Mouse (Mus musculus) heart, postnatal 0 days (tissue): ENCODE data around the gene Tbcd. TPM values are rescaled to one million over a fixed set of nuclear protein-coding genes. Genes with fewer than 3 reads are reported as not detected.

Experiments used
- ATAC-seq: fragments of 200-750 bp; cut with Nextera tagmentation; 2 replicates; pipeline ENCODE4 v1.8.0; 2017; ENCODE audit warnings: low read depth, moderate number of reproducible peaks, moderate library complexity; ENCODE audit not compliant: insufficient read depth
- DNase-seq: peaks from one replicate; pipeline ENCODE4 v3.0.0-alpha.2; 2016; ENCODE audit warnings: low spot score
- H3K27ac ChIP-seq: fragments of 300-500 bp; sonication (generic); 2 replicates; pipeline ENCODE4 v1.5.1; 2014; ENCODE audit warnings: low read depth, mild to moderate bottlenecking
- H3K27me3 ChIP-seq: fragments of 300-500 bp; sonication (generic); 2 replicates; pipeline ENCODE4 v1.6.1; 2014; ENCODE audit warnings: low read length, mixed read lengths; ENCODE audit not compliant: control insufficient read depth, insufficient read depth
- H3K36me3 ChIP-seq: fragments of 300-500 bp; sonication (generic); replicated peaks from 2 replicates; pipeline ENCODE4 v1.6.1; 2014; ENCODE audit warnings: low read length, mixed read lengths; ENCODE audit not compliant: control insufficient read depth, insufficient read depth
- H3K4me1 ChIP-seq: fragments of 300-500 bp; sonication (generic); 2 replicates; pipeline ENCODE4 v1.6.1; 2014; ENCODE audit warnings: antibody characterized with exemption; ENCODE audit not compliant: control insufficient read depth, insufficient read depth
- H3K4me2 ChIP-seq: fragments of 300-500 bp; sonication (generic); 2 replicates; pipeline ENCODE4 v1.6.1; 2014; ENCODE audit warnings: low read depth, mild to moderate bottlenecking, low read length, moderate library complexity
- H3K4me3 ChIP-seq: fragments of 300-500 bp; sonication (generic); 2 replicates; pipeline ENCODE4 v1.5.1; 2014; ENCODE audit warnings: low read depth, low read length
- H3K9ac ChIP-seq: fragments of 300-500 bp; sonication (generic); replicated peaks from 2 replicates; pipeline ENCODE4 v1.6.1; 2014; ENCODE audit warnings: low read depth, low read length, mixed read lengths
- H3K9me3 ChIP-seq: fragments of 300-500 bp; sonication (generic); replicated peaks from 2 replicates; pipeline ENCODE4 v1.6.1; 2016; ENCODE audit warnings: low read length; ENCODE audit not compliant: control insufficient read depth
- CTCF ChIP-seq: IDR thresholded peaks from 2 replicates; pipeline ENCODE4 v1.5.1; 2016; ENCODE audit warnings: antibody characterized with exemption, control low read depth, low read depth
- EP300 ChIP-seq: IDR thresholded peaks from 2 replicates; pipeline ENCODE4 v1.6.1; 2016; ENCODE audit warnings: antibody characterized with exemption, low read depth
- WGBS: fragments of 180-500 bp; shearing (Covaris S2); extraction: QIAGEN DNeasy Blood & Tissue Kit; methylation state at CpG from one replicate; pipeline ENCODE4 v1.1.7; 2014; 5-methylcytosine and 5-hydroxymethylcytosine counted together
- polyA plus RNA-seq: library from polyadenylated mRNA; unstranded; fragments of >200 nt; fragmentation: Nextera tagmentation; extraction: Ambion mirVana; gene quantifications from 2 replicates; pipeline ENCODE4 v1.2.1, GENCODE M21; 2015
- total RNA-seq: library from RNA; depleted of rRNA; stranded (reverse); fragments of >200 nt; gene quantifications from 2 replicates; pipeline ENCODE4 v1.2.3, GENCODE M21; 2014; ENCODE audit warnings: low replicate concordance

Gene Tbcd
- total and polyA plus RNA-seq, 2 experiments from 2014 or later, result 16.1 to 29.1 TPM

DNA sequence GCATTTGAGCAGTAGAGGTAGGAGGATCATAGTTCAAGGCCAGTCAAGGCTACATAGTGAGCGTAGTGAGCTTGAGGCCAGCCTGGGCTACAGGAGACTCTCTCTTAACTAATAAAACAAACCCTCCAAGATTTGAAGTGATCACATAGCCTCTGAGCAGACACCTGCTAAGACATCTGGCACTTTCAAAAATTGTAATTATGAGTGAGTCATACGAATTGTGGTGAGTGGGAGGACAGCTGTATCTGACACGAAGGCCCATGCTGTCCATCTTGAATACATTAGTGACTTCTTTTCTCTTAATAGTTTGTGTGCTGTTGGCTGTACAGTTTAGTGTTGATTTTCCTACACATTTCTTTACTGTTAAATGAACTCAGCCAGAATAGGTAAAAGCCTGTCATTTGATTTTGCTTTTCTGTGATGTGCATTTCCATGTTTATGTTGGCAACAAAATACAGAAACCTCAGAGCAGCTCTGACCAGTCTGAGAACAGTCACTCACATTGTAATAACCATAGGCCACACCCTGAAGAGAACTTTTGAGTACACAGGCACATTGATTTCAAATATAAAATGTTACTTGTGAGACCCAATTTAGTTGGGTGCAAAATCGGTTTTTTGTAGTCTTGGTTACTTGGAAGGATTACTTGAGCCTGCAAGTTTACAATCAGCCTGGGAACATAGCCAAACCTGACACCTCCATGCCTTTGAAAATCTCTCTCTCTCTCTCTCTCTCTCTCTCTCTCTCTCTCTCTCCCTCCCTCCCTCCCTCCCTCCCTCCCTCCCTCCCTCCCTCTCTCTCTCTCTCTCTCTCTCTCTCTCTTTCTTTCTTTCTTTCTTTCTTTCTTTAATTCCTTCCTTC lies 50.5 kb downstream of the Tbcd start:
- ATAC-seq, result no peak
- H3K36me3 ChIP-seq, result peaks cover 26% of the 10 kb centered on the region

GRCm38 (mm10) chr11:121508478-121508877 lies 56.7 kb downstream of the Tbcd start:
- H3K4me3 ChIP-seq, result no peak overlapping the region
- no peak overlapping the region for H3K9ac ChIP-seq
- no peaks in the 10 kb centered on the region for H3K9me3 ChIP-seq
- no peak overlapping the region for H3K27ac ChIP-seq
- peaks cover 24% of the 10 kb centered on the region; the same call in 1 of the 2 replicates for H3K36me3 ChIP-seq
- no peaks in the 10 kb centered on the region for H3K27me3 ChIP-seq
- DNase-seq (no peak), ATAC-seq (no peak)
- H3K4me1 ChIP-seq, result no peaks in the 10 kb centered on the region
- no peak overlapping the region for H3K4me2 ChIP-seq
- no peak for TF ChIP-seq CTCF
- TF ChIP-seq EP300, result no peak
- WGBS, result 72% methylated on average over 4 of the region's 4 CpGs

More for the DNA sequence above, 50.5 kb downstream of the Tbcd start:
- H3K9ac ChIP-seq, result no peak overlapping the region
- no peak overlapping the region for H3K4me2 ChIP-seq
- H3K9me3 ChIP-seq, result no peaks in the 10 kb centered on the region
- no peak for DNase-seq
- no peaks in the 10 kb centered on the region for H3K4me1 ChIP-seq
- no peak overlapping the region for H3K4me3 ChIP-seq
- TF ChIP-seq CTCF, result no peak
- TF ChIP-seq EP300, result no peak
- H3K27me3 ChIP-seq, result no peaks in the 10 kb centered on the region
- 65% methylated on average over 4 of the region's 4 CpGs for WGBS
- H3K27ac ChIP-seq, result no peak overlapping the region

DNA sequence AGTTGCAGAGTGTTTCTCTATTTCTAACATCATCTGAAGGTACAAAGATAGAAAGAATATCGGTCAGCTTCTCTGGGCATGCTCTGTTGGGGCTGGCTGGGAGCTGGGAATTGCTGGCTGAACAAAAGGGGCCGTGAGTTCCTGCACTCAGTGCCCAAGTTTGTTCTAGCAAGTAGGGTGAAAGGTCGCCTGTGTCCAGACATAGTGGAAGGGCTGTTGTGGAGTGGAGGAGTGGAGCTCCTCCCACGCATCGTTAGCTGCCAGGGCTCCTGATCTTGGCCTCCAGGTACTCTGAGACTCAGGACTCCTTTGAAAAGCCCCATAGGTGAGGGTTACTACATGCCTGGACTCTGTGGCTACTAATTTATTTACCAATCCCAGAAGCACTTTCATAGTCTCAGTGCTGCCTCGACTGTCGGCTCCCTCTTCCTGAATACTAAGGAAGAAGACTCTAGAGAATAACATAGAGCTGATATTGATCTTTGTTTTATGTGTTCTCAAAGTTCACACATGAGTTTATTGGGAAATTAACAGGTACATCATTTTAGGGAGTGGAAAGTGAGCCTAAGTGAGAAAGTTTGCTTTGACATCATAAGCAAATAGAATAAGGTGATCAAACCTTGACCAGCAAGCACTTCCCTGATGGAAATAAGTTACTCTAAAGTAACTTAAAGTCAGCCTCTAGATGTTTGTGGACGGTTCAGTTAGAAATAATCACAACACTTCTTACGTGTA lies 58.9 kb downstream of the Tbcd start:
- Histone ChIP-seq H3K4me3 (no peak overlapping the region), H3K9ac (no peak overlapping the region), H3K9me3 (no peaks in the 10 kb centered on the region), H3K36me3 (0 out of 2 replicates have a peak, but pooled peaks cover 3% of the 10 kb centered on the region), H3K27ac (no peak overlapping the region), H3K27me3 (no peaks in the 10 kb centered on the region), H3K4me2 (no peak overlapping the region), H3K4me1 (no peaks in the 10 kb centered on the region)
- 79% methylated on average over 9 of the region's 9 CpGs for WGBS
- DNase-seq, result no peak
- TF ChIP-seq CTCF, result no peak
- no peak for TF ChIP-seq EP300
- no peak for ATAC-seq

DNA sequence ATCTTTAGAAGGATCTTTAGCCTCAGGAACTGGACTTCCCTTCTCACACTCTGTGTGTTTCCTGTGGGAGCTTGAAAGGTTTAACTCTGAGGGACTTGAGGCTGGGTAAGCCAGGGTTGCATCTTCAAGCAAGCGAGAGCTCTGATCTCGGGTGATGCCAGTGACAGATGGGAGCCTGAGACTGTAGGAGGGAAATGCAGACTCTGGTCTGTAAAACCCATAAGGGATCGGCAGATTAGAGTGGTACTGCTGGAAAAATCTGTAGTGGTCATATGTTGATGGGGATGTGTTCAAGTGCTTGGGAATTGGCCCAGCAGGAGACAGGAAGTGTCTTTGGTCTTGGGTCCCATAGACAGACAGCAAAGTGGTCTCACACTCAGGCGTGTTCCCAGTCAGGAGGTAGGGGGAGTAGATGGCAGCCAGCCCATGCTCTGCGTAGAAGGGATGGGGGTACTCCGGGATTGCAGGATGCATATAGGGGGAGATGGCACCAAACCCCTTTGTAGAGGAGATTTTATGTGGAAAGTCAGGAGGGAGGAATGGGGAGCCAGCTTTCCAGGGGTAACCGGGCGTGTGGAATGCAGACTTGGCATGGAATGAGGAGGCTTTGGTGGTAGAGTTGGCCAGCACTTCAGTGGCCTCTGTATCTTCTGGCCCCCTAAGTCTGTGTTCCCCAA lies 61.3 kb downstream of the Tbcd start:
- H3K9me3 ChIP-seq, result no peaks in the 10 kb centered on the region
- H3K9ac ChIP-seq, result no peak overlapping the region
- H3K4me2 ChIP-seq, result no peak overlapping the region
- no peak overlapping the region for H3K4me3 ChIP-seq
- no peak for ATAC-seq
- no peaks in the 10 kb centered on the region for H3K27me3 ChIP-seq
- H3K27ac ChIP-seq, result no peak overlapping the region
- H3K36me3 ChIP-seq, result 0 out of 2 replicates have a peak, but pooled peaks cover 3% of the 10 kb centered on the region
- TF ChIP-seq CTCF, result no peak
- TF ChIP-seq EP300, result no peak
- peaks cover 6% of the 10 kb centered on the region; the same call in 1 of the 2 replicates for H3K4me1 ChIP-seq
- 85% methylated on average over 8 of the region's 8 CpGs for WGBS
- no peak for DNase-seq

GRCm38 (mm10) chr11:121515996-121516395 lies 64.2 kb downstream of the Tbcd start:
- TF ChIP-seq CTCF (no peak), EP300 (no peak)
- WGBS, result 84% methylated on average over 9 of the region's 9 CpGs

More at GRCm38 (mm10) chr11:121515996-121516395, 64.2 kb downstream of the Tbcd start:
- ATAC-seq (no peak), DNase-seq (no peak)
- H3K27me3 ChIP-seq, result no peaks in the 10 kb centered on the region
- H3K27ac ChIP-seq, result no peak overlapping the region
- H3K4me1 ChIP-seq, result peaks cover 6% of the 10 kb centered on the region; the same call in 1 of the 2 replicates
- no peak overlapping the region for H3K4me2 ChIP-seq
- H3K9me3 ChIP-seq, result no peaks in the 10 kb centered on the region
- no peak overlapping the region for H3K4me3 ChIP-seq
- no peak overlapping the region for H3K9ac ChIP-seq
- H3K36me3 ChIP-seq, result 0 out of 2 replicates have a peak, but pooled peaks cover 3% of the 10 kb centered on the region
